Mouse (Mus musculus) cerebellum, adult 18-20 months (tissue): ENCODE data around the gene Tubd1.

Source experiments
- DNase-seq, 2 experiments: peaks; one replicate each; pipeline ENCODE4 v3.0.0; 2021

Tubd1 gene

DNA sequence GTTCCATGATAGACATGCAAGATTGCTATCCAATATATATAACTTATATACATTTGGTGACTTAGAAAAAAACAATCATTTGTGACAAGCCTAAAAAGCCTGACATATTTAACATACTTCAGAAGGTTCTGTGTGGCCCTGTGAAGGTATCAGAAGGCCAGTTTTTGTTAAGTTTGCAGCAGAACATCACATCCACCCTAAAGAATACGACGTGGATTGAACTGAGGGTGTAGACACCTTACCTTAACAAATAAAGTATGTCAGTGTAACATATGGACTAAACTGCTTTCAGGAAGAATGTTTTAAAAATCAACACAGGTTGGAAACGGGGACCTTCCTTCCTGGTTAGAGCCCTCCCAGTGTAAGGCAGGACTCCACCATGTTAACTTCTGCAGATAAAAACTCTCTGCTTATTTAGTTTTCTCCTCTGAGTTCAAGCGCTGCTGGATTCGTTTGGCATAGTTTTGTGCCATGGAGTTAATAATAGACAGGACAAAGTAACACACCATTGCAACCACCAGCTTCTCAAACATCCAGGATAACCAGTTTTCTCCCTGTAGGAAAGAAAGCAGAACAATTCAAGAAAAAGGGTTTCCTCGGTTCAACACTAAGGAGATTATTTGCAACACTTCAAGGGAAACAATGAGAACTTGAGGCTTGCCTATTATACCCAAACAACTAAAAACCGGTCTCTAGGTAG, 40.3 kb downstream of the Tubd1 start:
- DNase-seq: no peak

DNA sequence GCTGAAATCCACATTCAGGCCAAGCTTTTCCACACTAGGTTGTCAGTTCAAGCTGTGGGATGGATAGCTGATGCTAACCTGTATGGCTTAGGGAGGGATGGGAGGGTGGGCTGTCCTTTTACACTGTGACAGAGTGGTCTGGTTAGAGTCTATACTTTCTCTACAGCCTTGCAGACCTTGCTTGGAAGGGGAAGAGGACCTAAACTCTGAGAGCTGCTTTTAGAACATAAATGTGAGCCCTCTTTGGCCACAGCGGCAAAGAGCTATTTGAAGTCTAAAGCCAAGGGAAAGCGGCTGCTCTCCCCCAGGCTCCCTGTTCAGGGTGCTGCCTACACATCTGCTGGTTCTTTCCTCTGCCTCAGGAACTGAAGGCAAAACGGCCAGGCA, 40.8 kb downstream of the Tubd1 start:
- DNase-seq: no peak

DNA sequence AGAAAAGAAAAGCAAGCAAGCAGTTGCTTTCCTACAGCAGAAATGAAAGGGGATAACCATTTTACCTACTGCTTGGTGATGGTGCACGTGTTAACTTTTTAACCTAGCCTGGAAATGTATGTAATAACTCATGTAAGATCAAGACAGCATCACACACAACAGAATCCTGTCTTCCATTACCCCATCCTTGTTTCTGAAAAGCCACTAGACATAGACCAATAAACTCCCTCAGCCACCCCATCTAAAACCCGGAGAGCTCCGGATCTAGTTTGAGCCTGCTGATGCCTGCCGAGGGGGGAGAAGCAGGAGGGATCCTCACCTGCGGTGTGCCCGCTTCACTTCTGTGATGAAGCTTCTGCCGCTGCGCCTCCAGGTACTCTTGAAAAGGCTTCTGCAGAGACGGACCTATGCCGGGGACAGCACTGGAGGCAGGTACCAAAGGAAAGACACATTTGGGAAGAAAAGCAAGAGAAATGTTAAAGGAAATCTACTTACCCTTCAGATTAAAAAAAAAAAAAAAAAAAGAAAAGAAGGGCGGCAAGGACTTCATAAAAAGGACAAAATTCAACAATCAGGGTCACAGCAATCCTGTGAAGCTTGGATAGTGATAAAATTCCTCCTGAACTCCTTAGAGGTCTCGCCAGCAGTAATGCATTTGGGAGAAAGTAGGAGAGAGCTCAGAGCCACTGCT, 41.5 kb downstream of the Tubd1 start:
- no peak for DNase-seq

DNA sequence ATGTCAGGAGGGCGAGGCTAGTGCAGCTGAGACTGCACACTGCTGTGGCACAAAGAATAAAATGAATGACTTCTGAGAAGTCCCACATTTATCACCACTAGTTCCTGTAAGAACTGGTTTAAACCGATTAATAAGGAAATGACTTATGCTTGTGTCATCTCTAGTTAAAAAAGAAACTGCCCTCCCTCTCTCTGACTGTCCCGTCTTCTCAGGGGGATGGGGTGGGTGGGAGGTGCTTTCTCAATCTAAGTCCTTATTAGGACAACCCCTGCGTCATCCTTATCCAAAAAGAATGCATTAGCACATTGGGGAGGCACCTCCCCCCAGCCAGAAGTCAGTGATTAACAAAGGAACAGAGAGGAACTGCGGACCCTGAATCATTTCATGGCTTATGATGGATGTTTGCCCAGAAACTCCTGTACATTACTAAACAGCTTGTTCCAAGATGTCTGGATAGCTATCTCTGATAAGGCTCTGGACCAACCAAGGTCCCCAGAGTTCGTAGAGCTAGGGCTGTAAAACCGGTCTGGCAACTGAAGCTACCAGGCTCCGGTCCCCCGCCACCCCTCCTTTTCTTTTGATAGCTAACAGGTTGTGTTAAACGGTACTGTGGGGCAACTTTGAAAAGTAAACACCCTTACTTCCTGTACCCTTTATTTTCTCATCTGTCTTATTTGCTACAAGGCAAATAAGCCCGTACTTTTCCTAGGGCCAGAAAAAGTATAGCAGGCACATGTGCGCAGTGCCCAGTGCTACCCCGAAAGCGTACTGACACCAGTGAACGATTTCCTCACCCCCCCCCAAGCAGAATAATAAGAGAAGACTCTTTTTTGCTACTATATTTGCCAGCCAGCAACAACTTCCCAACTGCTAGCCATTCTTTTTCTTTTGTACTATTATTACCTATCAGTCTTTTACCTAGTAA, 42.3 kb downstream of the Tubd1 start:
- no peak for DNase-seq

DNA sequence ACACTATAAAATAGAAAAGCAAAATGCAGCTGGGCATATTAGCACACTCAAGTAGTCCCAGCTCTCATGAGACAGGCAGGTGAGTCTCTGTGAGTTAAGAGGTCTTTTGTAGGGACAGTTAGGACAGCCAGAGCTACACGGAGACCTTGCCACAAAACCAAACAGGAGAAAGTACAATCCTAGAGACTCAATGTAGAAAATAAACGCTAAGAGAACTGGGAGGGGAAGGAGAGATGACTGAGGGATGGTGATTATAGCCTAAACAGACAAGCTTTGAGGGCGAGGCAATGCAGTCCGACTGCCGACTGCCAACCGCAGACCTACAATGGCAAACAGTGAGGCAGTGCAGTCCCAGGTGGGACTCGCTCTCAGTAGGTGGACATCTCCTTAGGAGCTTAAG, 43.0 kb downstream of the Tubd1 start:
- no peak for DNase-seq

DNA sequence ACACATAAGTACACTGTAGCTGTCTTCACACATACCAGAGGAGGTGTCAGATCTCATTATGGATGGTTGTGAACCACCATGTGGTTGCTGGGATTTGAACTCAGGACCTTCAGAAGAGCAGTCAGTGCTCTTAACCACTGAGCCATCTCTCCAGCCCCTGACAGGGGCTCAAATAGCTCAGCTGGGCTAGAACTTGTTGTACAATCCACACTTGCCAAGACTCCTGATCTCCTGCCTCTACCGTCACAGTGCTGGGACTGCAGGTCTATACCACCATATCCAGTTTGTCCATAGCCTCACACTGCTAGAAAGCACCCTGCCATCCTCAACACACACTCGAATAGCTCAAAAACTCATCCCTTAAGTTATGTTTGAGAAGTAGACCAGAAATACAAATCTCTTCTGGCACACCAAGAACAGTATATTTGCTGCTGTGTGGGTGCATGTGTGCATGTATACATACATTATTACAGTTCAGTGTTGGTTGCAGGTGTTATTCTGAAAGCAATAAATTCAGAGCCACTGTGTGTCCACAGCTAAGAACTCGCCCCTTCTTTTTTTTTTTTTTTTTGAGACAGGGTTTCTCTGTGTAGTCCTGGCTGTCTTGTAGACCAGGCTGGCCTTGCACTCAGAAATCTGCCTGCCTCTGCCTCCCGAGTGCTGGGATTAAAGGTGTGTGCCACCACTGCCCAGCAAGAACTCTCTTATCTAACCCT, 44.0 kb downstream of the Tubd1 start:
- no peak for DNase-seq

DNA sequence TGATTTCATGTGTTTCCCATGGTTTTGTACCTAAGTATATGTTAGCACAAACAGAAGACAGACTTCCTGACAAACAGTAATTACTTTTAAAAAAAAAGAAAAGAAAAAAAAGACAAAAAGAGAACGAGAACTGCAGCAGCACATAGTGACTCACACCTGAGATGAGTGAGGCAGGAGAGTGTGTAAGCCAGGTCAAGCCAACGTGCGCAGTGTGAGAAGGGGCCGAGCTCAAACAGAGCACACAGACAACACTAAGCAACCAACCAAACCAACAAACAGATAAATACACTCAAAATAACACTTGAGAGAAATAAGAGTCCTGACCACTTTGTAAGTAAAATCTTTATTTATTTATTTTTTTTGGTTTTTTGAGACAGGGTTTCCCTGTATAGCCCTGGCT, 45.3 kb downstream of the Tubd1 start:
- DNase-seq: no peak

DNA sequence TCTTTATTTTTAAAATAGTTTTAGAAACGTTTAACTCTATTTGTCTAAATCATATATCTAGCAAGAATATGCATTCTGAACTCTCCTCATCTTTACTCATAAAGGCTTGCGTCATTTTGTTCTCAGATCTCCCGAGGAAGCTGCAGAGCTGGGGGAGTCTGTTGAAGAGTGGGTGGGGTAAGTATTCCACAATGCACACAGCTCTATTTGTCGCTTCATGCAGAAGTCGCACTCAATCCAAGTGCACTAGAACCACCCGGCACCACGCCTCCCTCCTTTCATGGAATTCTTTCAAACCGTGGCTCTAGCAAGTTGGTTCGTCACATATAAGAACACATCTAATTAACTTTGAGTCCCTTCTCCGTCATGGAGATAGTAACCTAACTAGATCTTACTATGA, 45.8 kb downstream of the Tubd1 start:
- no peak for DNase-seq

DNA sequence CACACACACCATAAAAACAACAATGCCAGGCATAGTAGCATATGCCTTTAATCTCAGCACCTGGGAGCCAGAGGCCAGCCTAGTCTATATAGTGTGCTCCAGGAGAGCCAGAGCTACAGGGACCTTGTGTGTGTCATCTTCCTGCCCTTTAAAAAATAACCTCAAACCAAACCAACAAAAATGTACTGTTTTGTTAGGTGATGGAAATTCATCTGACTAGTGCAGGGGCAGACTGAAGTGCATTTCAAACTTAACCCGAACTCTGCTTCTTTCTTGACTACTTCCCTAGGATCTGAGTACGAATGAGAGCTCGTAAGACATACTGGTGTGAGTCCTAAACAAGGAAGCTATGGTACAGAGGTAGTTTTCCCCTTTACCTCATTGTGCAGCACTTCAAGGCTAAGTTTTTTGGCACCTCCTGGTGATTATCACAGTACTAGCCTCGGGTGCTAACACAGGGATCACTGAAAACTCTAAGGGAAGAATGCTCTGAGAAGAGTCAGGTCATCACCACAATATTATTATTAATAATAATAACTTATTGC, 46.6 kb downstream of the Tubd1 start:
- DNase-seq: no peak

DNA sequence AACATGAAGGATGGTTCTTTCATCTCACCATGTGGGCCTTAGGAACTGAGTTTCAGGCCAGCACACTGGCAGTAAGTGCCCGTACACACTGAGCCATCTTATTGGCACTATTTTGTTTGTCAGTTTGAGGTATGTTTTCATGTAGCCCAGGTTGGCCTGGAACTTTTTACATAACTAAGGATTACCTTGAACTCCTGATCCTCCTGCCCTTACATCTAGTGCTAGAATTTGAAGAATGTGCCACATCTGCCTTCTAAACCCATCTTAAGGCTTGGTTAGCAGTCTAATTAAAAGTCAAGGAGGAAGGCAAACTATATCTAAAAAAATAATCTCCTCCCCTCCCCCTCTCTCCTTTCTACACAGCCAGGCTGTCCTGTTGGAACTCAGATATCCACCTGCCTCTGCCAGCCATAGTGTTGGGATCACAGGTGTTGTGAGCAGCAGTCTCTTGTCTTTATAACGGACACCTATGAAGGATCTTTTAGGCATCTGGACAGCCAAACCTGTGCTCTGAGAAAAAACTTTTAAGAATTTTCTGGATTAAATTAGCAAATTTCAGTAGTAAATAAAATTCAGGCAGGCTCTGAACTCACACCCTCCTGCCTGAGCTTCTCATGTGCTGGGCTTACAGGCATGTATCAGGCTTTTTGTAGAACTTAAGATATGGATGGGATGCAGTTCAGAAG, 47.3 kb downstream of the Tubd1 start:
- no peak for DNase-seq

DNA sequence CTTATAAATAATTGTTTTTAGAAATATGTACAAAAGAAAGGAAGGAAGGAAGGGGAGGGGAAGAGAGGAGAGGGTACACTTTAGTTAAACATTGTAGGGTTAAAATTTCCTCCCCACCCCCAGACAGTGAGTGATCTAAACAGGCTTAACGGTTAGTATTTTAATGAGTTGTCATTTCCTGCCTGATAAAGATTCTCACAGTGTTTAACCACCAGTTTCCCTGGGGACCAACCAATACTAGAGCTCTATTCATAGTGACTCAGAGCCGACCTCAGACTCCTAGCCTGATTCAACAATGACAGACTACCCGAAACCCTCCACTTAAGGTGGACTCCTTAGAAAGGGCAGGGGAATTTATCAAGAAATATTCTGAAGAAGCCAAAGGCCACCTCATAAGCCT, 48.2 kb downstream of the Tubd1 start:
- DNase-seq: no peak

DNA sequence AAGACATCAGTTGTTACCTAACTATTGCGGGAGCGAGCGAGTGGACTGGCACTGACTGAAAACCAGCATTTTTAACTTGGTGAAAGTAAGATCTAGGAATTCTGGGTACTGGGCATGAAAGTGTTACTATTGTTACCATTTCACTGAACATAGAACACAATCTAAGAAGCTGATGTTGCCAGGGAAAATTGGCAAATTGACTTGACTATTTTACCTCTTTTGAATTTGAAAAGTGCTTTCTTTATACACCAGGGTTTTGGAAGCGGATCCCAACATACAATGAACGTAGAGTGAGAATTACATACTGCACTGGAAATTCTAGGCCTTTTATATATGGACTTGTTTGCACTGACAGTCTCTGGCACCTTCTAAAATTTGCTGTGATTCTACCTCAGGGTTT, 48.7 kb downstream of the Tubd1 start:
- no peak for DNase-seq

DNA sequence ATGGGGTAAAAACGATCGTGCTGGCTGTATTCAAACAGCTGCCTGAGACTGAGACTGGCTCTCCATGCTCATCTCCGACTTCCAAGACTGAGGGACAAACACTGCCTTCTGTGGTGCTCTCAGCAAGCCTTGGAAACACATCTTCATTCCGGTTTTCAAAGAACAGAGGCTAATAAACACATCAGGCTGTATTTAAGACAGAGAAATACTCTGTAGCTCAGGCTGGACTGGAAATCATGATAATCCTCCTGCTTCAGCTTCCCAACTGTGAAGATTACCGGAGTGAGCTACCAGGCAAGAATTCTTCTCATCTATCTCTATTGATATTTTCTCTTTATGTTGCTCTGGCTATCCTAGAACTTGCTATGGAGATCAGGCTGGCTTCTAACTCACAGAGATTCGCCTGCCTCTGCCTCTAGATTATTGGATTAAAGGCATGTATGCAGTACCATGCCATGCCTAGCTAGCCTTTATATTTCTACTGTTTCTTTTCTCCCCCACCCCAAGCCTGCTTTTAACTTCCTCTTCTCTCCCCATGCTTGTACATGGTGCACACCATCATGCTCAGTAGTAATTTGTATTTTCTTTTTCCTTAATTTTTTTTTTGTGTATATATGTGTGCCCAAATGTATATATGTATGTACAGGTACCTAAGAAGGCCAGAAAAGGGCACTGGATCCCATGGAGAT, 49.5 kb downstream of the Tubd1 start:
- no peak for DNase-seq

DNA sequence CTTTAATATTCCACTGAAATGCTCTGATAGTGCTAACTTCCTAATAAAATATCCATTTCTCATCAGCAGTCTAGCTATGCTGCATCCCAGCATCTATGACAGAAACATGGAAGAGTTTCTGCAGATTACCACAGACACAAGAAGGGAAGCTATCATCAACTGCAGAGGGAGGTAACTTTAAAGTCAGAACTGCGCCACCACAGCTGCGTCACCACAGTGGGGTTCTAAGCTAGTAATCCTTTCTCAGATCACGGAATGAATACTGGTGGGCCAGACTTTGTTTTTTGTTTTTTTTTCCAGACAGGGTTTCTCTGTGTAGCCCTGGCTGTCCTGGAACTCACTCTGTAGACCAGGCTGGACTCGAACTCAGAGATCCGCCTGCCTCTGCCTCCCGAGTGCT, 50.6 kb downstream of the Tubd1 start:
- DNase-seq: no peak

DNA sequence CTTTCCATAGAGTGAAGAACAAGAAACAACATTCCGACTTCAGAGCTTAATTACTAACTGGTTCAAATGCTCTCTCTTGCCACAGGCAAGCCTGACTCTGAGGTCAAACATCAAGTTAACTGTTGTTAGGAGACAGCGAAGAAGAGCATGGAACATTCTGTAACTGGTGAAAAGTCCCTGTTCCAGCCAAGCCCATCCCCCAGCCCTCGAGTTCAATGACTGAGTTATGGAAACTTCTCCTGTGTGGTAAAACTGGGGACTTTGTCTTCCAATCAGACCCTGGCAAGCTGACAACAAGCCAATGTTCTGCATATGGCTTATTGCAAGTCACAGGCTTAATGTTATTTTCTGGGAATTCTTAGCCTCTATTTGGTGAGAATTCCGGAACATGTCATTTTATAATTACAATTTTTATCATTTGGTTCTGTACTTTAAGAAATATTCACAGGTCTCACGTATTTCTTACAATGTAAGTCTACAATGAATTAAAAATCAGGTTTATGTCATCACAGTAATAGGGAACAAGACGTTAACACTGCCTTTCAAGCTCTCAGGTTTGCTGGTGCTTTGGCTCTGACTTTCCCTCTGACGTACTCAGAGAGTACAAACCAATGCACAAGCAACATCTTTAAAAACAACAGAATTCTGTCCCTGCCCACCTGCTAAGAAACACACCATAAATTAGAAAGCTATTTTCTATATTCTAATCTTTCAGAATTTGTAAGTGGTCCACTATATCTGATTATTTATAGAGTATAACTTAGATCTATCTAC, 51.6 kb downstream of the Tubd1 start:
- peak; percentile 10 to 20 for DNase-seq

DNA sequence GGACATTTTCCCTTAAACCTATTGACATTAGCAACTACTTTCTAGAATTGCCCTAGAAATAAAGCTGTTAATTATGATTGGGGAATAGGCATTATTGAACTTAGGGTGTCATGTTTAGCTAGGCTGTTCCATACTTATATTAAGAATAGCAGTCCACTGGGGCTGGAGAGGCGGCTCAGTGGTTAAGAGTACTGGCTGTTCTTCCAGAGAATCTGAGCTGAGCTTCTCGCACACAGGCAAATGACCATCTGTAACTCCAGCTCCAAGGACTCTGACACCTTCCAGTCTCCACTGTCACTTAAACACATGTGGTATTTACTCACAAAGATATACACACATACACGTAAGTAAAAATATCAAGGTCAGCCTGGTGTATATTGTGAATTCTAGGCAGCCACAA, 52.2 kb downstream of the Tubd1 start:
- no peak for DNase-seq

DNA sequence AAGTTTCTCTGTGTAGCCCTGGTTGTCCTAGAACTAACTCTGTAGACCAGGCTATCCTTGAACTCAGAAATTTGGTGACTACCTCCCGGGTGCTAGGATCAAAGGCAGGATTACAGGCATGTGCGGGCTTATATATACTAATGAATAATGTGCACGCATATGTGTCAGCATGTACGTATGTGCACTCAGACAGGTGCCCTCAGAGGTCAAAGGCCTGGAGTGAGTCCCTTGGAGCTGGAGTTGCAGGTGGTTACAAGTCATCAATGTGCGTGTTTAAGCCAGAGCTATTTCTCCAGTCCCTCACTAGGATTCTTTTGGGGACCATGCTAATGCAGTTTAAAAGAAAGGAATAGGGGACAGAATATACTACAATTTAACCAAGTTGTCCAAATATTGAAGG, 53.4 kb downstream of the Tubd1 start:
- no peak for DNase-seq

DNA sequence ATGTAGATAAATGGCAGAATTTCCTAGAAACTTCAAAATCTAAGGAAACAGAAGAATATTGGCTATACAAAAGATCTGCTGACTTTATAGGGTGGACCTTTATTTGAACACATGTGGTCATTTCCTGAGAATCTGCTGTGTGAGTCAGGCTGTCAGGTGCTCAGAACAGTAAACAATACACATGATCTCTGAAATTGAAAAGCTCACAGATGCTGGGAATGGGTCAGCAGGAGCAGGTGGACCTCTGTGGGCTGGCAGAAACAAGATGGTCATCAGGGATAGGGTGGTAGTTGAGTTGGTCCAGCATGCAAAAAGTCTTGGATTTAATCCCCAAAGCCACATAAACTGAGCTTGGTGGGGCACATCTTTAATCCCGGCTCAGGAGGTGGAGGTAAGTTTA, 53.8 kb downstream of the Tubd1 start:
- DNase-seq: no peak

DNA sequence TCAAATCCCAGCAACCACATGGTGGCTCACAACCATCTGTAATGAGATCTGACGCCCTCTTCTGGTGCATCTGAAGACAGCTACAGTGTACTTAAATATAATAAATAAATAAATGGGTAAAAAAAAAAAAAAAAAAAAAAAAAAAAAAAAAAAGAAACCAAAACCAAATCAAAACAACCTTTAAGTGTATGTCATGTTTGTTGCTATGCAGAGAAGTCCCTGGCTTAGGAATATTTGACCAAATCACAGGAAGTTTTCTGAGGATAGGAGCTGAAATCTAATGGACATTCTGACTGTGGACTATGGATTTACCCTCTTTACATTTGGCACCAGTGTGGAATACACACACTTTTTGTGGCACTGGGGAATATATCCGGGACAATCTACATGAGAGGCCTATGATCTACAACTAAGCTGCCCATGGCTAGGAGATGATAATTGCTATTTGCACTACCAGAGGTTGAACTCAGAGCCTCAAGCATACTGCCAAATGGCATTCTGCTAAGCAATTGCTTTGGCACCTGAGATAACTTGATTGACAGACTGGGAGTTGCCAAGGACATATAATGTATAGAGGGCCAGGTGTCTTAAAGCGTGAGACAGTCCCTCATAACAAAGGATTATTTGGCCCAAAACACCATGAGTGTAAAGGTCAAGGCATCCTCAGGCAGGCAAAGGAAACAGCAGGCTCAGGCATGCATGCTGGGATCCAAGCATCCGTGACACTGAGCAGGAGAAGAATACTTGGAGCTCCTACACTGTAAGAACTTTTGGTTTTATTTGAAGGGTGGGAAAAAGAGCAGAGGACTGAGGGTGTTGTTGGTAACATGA, 54.8 kb downstream of the Tubd1 start:
- no peak for DNase-seq

DNA sequence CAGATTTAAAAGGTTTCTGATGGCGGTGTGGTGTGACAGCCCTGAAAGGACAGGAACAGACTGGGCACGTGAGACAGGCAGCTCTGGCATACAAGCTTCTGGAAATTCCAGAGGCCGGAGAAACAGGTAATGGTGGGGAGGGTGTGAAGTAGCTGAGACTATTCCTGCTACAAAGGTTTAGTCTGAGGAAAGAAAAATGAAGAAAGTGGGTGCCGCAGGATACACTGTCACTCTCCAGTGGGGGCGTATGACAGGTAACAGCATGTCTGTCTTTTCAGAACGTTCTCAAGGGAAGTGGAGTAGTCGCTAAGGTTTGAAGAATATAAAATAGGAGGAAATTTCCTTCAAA, 55.4 kb downstream of the Tubd1 start:
- DNase-seq: no peak
